Mouse (Mus musculus): Measurements from ENCODE around the gene Foxk1.

DNA sequence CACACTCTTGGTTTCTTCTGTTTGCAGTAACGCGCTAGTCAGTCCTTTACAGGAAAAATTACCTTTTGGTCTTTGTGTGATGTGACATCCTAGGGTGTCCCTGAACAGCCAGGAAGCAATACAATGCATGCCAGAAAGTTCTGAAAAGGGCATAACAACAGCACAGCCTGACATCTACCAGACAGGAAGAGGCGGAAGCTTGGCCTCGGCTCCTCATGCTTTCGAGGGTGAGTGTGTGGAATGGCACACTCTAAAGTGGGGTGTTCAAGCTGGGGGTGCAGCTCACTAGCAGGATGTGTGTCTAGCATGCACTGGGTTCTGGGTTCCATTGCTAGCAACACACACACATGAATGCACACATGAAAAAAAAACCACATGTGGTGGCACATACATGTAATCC, 9.6 kb upstream of the Foxk1 start:
- TF ChIP-seq CTCF (IDR thresholded peaks at IDR 0.05; ENCODE audit: low read depth, low read length), result no peak
- TF ChIP-seq POLR2A (IDR thresholded peaks at IDR 0.05; ENCODE audit: extremely low read depth, insufficient read depth, low read length), result no peak

Data from liver, adult 2 months (tissue).